Mouse (Mus musculus) urinary bladder, postnatal 4 days (tissue): ENCODE results near the gene Gm3047.
"Not testable (repeated sequence)": the region's sequence is repeated elsewhere in the genome, so short reads cannot be mapped to it uniquely, and the experiment has no call there.

ENCODE experiments used
- DNase-seq, 2 experiments: peaks; one replicate each; pipeline ENCODE4 v3.0.0; 2021 to 2022; ENCODE audit warnings: low spot score in 2 of 2

Gene Gm3047

GRCm38 (mm10) chr14:4555105-4555504 lies at the start of gene Gm3047:
Gm3047 (plus strand) TSS chr14:4555405.
- not testable (repeated sequence) for DNase-seq
